Mouse (Mus musculus): ENCODE results near the gene Elavl2. TPM values are rescaled to one million over a fixed set of nuclear protein-coding genes. Genes with fewer than 3 reads are reported as not detected.

The Elavl2 gene
- polyA plus RNA-seq, 1 experiment = not detected

- H3K4me1 ChIP-seq (ENCODE audit: control insufficient read depth, insufficient read depth, insufficient read length) = no peaks in the 10 kb centered on the region
- 64% methylated on average over 3 of the region's 3 CpGs for WGBS
- DNase-seq (ENCODE audit: low read depth in 1 of 2, low spot score in 2 of 2) = no peak
- no peak overlapping the region for H3K4me3 ChIP-seq (ENCODE audit: extremely low read depth, insufficient read depth, insufficient read length)
- H3K27ac ChIP-seq (ENCODE audit: insufficient read depth, low read length) = no peak overlapping the region
- no peak for TF ChIP-seq POLR2A (IDR thresholded peaks at IDR 0.05; ENCODE audit: low read depth, low read length)
- TF ChIP-seq CTCF (IDR thresholded peaks at IDR 0.05; ENCODE audit: extremely low read depth, insufficient read depth, insufficient read length, insufficient replicate concordance) = no peak
- no peaks in the 10 kb centered on the region for H3K27me3 ChIP-seq (ENCODE audit: control insufficient read depth, insufficient read depth, low read length)
- no peaks in the 10 kb centered on the region for H3K36me3 ChIP-seq (ENCODE audit: control insufficient read depth, insufficient read depth, low read length)
Observed at GRCm38 (mm10) chr4:91228341-91228740, 172.2 kb downstream of the Elavl2 start.

- Histone ChIP-seq H3K36me3 (ENCODE audit: control insufficient read depth, insufficient read depth, low read length) (no peaks in the 10 kb centered on the region), H3K27me3 (ENCODE audit: control insufficient read depth, insufficient read depth, low read length) (no peaks in the 10 kb centered on the region), H3K4me1 (ENCODE audit: control insufficient read depth, insufficient read depth, insufficient read length) (no peaks in the 10 kb centered on the region), H3K27ac (ENCODE audit: insufficient read depth, low read length) (no peak overlapping the region), H3K4me3 (ENCODE audit: extremely low read depth, insufficient read depth, insufficient read length) (no peak overlapping the region)
- TF ChIP-seq POLR2A (IDR thresholded peaks at IDR 0.05; ENCODE audit: low read depth, low read length) (no peak), CTCF (IDR thresholded peaks at IDR 0.05; ENCODE audit: extremely low read depth, insufficient read depth, insufficient read length, insufficient replicate concordance) (no peak)
- no peak for DNase-seq (ENCODE audit: low read depth in 1 of 2, low spot score in 2 of 2)
- 63% methylated on average over 4 of the region's 4 CpGs for WGBS
Observed at GRCm38 (mm10) chr4:91223811-91224210, 176.8 kb downstream of the Elavl2 start.

GRCm38 (mm10) chr4:91219322-91219721, 181.3 kb downstream of the Elavl2 start:
- Histone ChIP-seq H3K27ac (ENCODE audit: insufficient read depth, low read length) (no peak overlapping the region), H3K4me3 (ENCODE audit: extremely low read depth, insufficient read depth, insufficient read length) (no peak overlapping the region), H3K4me1 (ENCODE audit: control insufficient read depth, insufficient read depth, insufficient read length) (no peaks in the 10 kb centered on the region), H3K36me3 (ENCODE audit: control insufficient read depth, insufficient read depth, low read length) (no peaks in the 10 kb centered on the region), H3K27me3 (ENCODE audit: control insufficient read depth, insufficient read depth, low read length) (no peaks in the 10 kb centered on the region)
- no peak for TF ChIP-seq POLR2A (IDR thresholded peaks at IDR 0.05; ENCODE audit: low read depth, low read length)
- 82% methylated on average over 3 of the region's 3 CpGs for whole genome bisulfite sequencing
- DNase-seq (ENCODE audit: low read depth in 1 of 2, low spot score in 2 of 2) = no peak

- 69% methylated on average over 3 of the region's 3 CpGs for WGBS
- H3K27me3 ChIP-seq (ENCODE audit: control insufficient read depth, insufficient read depth, low read length) = no peaks in the 10 kb centered on the region
- H3K27ac ChIP-seq (ENCODE audit: insufficient read depth, low read length) = no peak overlapping the region
- no peak overlapping the region for H3K4me3 ChIP-seq (ENCODE audit: extremely low read depth, insufficient read depth, insufficient read length)
- TF ChIP-seq CTCF (IDR thresholded peaks at IDR 0.05; ENCODE audit: extremely low read depth, insufficient read depth, insufficient read length, insufficient replicate concordance) (no peak), POLR2A (IDR thresholded peaks at IDR 0.05; ENCODE audit: low read depth, low read length) (no peak)
- no peaks in the 10 kb centered on the region for H3K4me1 ChIP-seq (ENCODE audit: control insufficient read depth, insufficient read depth, insufficient read length)
- H3K36me3 ChIP-seq (ENCODE audit: control insufficient read depth, insufficient read depth, low read length) = no peaks in the 10 kb centered on the region
- no peak for DNase-seq (ENCODE audit: low read depth in 1 of 2, low spot score in 2 of 2)
Observed at GRCm38 (mm10) chr4:91213917-91214316, 186.7 kb downstream of the Elavl2 start.

- Histone ChIP-seq H3K4me3 (ENCODE audit: extremely low read depth, insufficient read depth, insufficient read length) (no peak overlapping the region), H3K4me1 (ENCODE audit: control insufficient read depth, insufficient read depth, insufficient read length) (no peaks in the 10 kb centered on the region), H3K36me3 (ENCODE audit: control insufficient read depth, insufficient read depth, low read length) (no peaks in the 10 kb centered on the region), H3K27ac (ENCODE audit: insufficient read depth, low read length) (no peak overlapping the region), H3K27me3 (ENCODE audit: control insufficient read depth, insufficient read depth, low read length) (no peaks in the 10 kb centered on the region)
- 65% methylated on average over 6 of the region's 6 CpGs for WGBS
- DNase-seq (ENCODE audit: low read depth in 1 of 2, low spot score in 2 of 2) = no peak
- TF ChIP-seq CTCF (IDR thresholded peaks at IDR 0.05; ENCODE audit: extremely low read depth, insufficient read depth, insufficient read length, insufficient replicate concordance) (no peak), POLR2A (IDR thresholded peaks at IDR 0.05; ENCODE audit: low read depth, low read length) (no peak)
Observed at GRCm38 (mm10) chr4:91208415-91209292, 191.9 kb downstream of the Elavl2 start.

Measured in spleen, adult 2 months (tissue).